Mouse (Mus musculus): ENCODE results near the gene Dnajc15.

GRCm38 (mm10) chr14:77881998-77882397 lies 7.1 kb upstream of the Dnajc15 start:
- no peak for TF ChIP-seq POLR2A (IDR thresholded peaks at IDR 0.05; ENCODE audit: extremely low read depth, insufficient read depth, low read length)
- no peak for TF ChIP-seq CTCF (IDR thresholded peaks at IDR 0.05; ENCODE audit: low read depth, low read length)

Measured in liver, adult 2 months (tissue).